Mouse (Mus musculus) ES-Bruce4 (cell line): Measurements from ENCODE around the gene Clptm1. TPM values are rescaled to one million over a fixed set of nuclear protein-coding genes. Genes with fewer than 3 reads are reported as not detected.
A peak's percentile ranks its signal among the peaks of the same experiment; 100 is the strongest.

Experiments used
- H3K27ac ChIP-seq: 2 replicates; pipeline ENCODE4 v1.5.1; 2012; ENCODE audit warnings: low read length, inconsistent platforms; ENCODE audit not compliant: insufficient read depth
- H3K27me3 ChIP-seq: 2 replicates; pipeline ENCODE4 v1.6.1; 2012; ENCODE audit warnings: mild to moderate bottlenecking, low read length, inconsistent platforms; ENCODE audit not compliant: control insufficient read depth, poor library complexity, insufficient read depth, severe bottlenecking
- H3K36me3 ChIP-seq: 2 replicates; pipeline ENCODE4 v1.6.1; 2012; ENCODE audit warnings: inconsistent platforms, mild to moderate bottlenecking, low read length, moderate library complexity; ENCODE audit not compliant: control insufficient read depth, poor library complexity, insufficient read depth, severe bottlenecking
- H3K4me1 ChIP-seq: one replicate; pipeline ENCODE4 v1.8.1; 2011; ENCODE audit warnings: low read length; ENCODE audit not compliant: control insufficient read depth, insufficient read depth
- H3K4me3 ChIP-seq: 2 replicates; pipeline ENCODE4 v1.5.1; 2011; ENCODE audit warnings: low read depth, mild to moderate bottlenecking, low read length
- H3K9ac ChIP-seq: 2 replicates; pipeline ENCODE4 v1.6.1; 2012; ENCODE audit warnings: low read depth, mild to moderate bottlenecking, inconsistent platforms; ENCODE audit not compliant: poor library complexity, severe bottlenecking
- H3K9me3 ChIP-seq: replicated peaks from 2 replicates; pipeline ENCODE4 v1.6.1; 2012; ENCODE audit warnings: mild to moderate bottlenecking, low read length, inconsistent platforms; ENCODE audit not compliant: control insufficient read depth, poor library complexity, insufficient read depth, severe bottlenecking
- CTCF ChIP-seq: IDR thresholded peaks from one replicate; pipeline ENCODE4 v1.8.1; 2011; ENCODE audit warnings: low read depth, low read length
- EP300 ChIP-seq: IDR thresholded peaks from 2 replicates; pipeline ENCODE4 v1.6.1; 2011; ENCODE audit warnings: low read depth, low read length; ENCODE audit not compliant: insufficient read depth
- POLR2A ChIP-seq: IDR thresholded peaks from one replicate; pipeline ENCODE4 v1.8.1; 2011; ENCODE audit warnings: low read length; ENCODE audit not compliant: insufficient read depth
- polyA plus RNA-seq: library from polyadenylated mRNA; stranded (reverse); fragments of >200 nt; gene quantifications from 2 replicates; pipeline ENCODE4 v1.2.4, GENCODE M21; 2011; ENCODE audit warnings: low read depth; ENCODE audit not compliant: missing spikeins, insufficient read depth, insufficient read length

The Clptm1 gene
- polyA plus RNA-seq = 49.6 and 52.7 TPM in 2 replicates

GRCm38 (mm10) chr7:19664955-19665841 lies at the start of gene Clptm1:
Gene Clptm1 (minus strand): TSS chr7:19665033.
- H3K27ac ChIP-seq = peak within 1 kb of the TSS; percentile 95
- peak within 1 kb of the TSS; percentile 99 for H3K4me3 ChIP-seq
- H3K27me3 ChIP-seq = no peaks in the 10 kb centered on the region
- no peaks in the 10 kb centered on the region for H3K4me1 ChIP-seq
- peak within 1 kb of the TSS; percentile 99 for H3K9ac ChIP-seq
- peaks cover 6% of the 10 kb centered on the region for H3K36me3 ChIP-seq
- H3K9me3 ChIP-seq = no peaks in the 10 kb centered on the region
- TF ChIP-seq CTCF = peak; percentile 43
- no peak; the same call in 1 of the 2 replicates for TF ChIP-seq EP300

- Histone ChIP-seq H3K9me3 (no peaks in the 10 kb centered on the region), H3K4me3 (no peak overlapping the region), H3K27ac (no peak overlapping the region), H3K27me3 (no peaks in the 10 kb centered on the region), H3K36me3 (peaks cover 44% of the 10 kb centered on the region), H3K4me1 (no peaks in the 10 kb centered on the region), H3K9ac (peak overlapping the region; percentile 96; the same call in 1 of the 2 replicates)
- TF ChIP-seq EP300 (no peak), POLR2A (no peak), CTCF (no peak)
Measured at GRCm38 (mm10) chr7:19713598-19713997, 48.8 kb upstream of the Clptm1 start.

- TF ChIP-seq CTCF (peak; percentile 37), POLR2A (no peak), EP300 (no peak)
- Histone ChIP-seq H3K27ac (no peak overlapping the region), H3K9ac (no peak overlapping the region), H3K27me3 (no peaks in the 10 kb centered on the region), H3K36me3 (peaks cover 47% of the 10 kb centered on the region), H3K4me3 (no peak overlapping the region), H3K9me3 (no peaks in the 10 kb centered on the region), H3K4me1 (no peaks in the 10 kb centered on the region)
Measured at GRCm38 (mm10) chr7:19713196-19713595, 48.4 kb upstream of the Clptm1 start.

GRCm38 (mm10) chr7:19712414-19712813 lies 47.6 kb upstream of the Clptm1 start:
- Histone ChIP-seq H3K4me3 (no peak overlapping the region), H3K27me3 (no peaks in the 10 kb centered on the region), H3K36me3 (peaks cover 52% of the 10 kb centered on the region), H3K9ac (no peak overlapping the region), H3K9me3 (no peaks in the 10 kb centered on the region), H3K27ac (no peak overlapping the region), H3K4me1 (no peaks in the 10 kb centered on the region)
- peak; percentile 19 for TF ChIP-seq CTCF
- no peak for TF ChIP-seq EP300

- Histone ChIP-seq H3K27ac (no peak overlapping the region), H3K36me3 (peaks cover 61% of the 10 kb centered on the region), H3K9me3 (no peaks in the 10 kb centered on the region), H3K4me1 (no peaks in the 10 kb centered on the region), H3K27me3 (no peaks in the 10 kb centered on the region), H3K9ac (no peak overlapping the region), H3K4me3 (no peak overlapping the region)
- TF ChIP-seq CTCF = no peak
- no peak for TF ChIP-seq POLR2A
- TF ChIP-seq EP300 = no peak
Measured at GRCm38 (mm10) chr7:19710650-19711049, 45.8 kb upstream of the Clptm1 start.

GRCm38 (mm10) chr7:19705271-19705670 lies 40.4 kb upstream of the Clptm1 start:
- peaks cover 45% of the 10 kb centered on the region for H3K36me3 ChIP-seq
- H3K9me3 ChIP-seq = no peaks in the 10 kb centered on the region

More at GRCm38 (mm10) chr7:19705271-19705670, 40.4 kb upstream of the Clptm1 start:
- Histone ChIP-seq H3K4me1 (peaks cover 3% of the 10 kb centered on the region), H3K27me3 (no peaks in the 10 kb centered on the region), H3K4me3 (no peak overlapping the region), H3K9ac (no peak overlapping the region), H3K27ac (no peak overlapping the region)
- TF ChIP-seq CTCF (no peak), EP300 (no peak), POLR2A (no peak)
